Mouse (Mus musculus): Measurements from ENCODE around the gene Chn2.
A peak's percentile ranks its signal among the peaks of the same experiment; 100 is the strongest.

Chn2 gene

GRCm38 (mm10) chr6:54202311-54203020 lies 163.1 kb downstream of the Chn2 start:
- DNase-seq = no peak

- DNase-seq = no peak
These were observed 164.0 kb downstream of the Chn2 start for GRCm38 (mm10) chr6:54203316-54203715.

GRCm38 (mm10) chr6:54203926-54204325 lies 164.6 kb downstream of the Chn2 start:
- no peak for DNase-seq

DNA sequence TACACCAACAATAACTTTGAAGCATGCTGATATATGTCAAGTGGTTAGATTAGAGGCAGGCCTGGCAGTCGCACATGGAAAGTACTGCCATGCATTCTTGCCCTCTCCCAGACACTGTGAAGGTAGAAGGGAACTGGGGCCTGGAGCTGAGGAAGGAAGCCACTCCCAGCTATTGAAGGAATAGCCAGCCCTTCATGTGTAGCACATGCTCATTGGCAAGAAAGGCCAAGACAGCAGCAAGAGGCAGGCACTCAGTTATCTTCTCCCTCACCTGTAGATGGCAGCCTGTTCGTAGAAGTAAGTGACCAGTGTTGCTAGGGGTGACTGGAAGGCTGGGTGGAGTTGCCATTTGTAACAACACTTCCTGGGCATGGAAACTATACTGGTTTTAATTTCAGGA lies 165.6 kb downstream of the Chn2 start:
- DNase-seq = no peak

- DNase-seq = no peak
These were observed 166.1 kb downstream of the Chn2 start for GRCm38 (mm10) chr6:54205471-54205870.

GRCm38 (mm10) chr6:54206221-54206738 lies 166.9 kb downstream of the Chn2 start:
- DNase-seq = no peak

GRCm38 (mm10) chr6:54208786-54209185 lies 169.4 kb downstream of the Chn2 start:
- no peak for DNase-seq

DNA sequence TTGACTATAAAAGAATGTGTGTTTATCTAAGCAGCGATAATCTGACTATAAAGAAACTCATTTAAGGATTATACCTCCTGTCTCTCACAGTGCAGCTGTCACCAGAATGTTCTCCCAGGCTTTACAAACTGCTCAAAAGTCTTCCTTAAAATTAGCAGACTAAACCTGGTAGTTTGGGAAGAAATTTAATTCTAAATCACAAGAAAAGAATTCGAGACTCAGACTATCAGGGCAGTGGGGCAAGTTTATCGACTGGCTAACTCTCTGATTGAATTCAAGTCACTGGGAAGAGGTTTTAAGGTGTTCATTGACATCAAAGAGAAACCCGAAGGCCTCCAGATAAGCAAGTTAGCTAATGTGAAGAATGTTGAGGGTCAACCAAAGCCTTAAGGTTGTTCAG lies 171.6 kb downstream of the Chn2 start:
- no peak for DNase-seq

GRCm38 (mm10) chr6:54211939-54212338 lies 172.6 kb downstream of the Chn2 start:
- DNase-seq = no peak

DNA sequence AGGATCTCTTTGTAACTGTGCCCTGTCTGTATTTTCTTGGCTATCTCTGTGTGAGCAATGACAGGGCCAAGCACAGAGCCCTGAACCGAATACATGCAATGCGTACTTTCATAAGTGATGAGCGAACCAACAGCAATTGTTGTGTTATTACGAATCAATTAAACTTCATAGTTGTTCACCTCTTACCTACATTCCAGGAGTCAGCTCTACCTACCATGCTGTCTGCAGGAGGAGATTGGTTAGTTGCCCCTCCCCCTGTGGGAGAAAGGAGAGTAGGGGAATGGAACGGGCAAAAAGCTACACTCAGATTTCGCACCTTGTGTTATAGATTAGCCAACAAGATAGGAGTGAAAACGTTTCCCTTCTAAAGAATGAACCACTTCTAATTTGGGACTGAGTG lies 174.4 kb downstream of the Chn2 start:
- DNase-seq = no peak

- DNase-seq = no peak
These were observed 176.3 kb downstream of the Chn2 start for GRCm38 (mm10) chr6:54215636-54216035.

DNA sequence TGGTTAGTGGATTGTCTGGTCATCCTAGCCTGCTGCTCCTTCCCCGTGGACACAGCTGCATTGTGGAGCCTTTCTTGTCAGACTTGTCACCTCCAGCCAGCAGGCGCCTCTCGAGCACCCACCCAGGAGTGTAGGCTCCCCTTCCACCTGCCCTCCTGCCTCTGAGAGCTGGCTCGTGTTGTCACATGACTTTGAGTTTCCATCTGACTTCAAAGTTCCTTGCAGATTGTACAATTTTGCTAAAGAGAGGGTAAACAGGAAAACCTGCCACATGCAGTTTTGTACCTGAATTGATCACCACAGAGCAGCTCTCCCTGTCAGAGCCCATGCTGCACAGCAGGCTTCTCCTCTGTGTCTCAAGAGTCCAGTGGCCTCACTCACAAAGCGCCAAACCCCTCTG lies 177.2 kb downstream of the Chn2 start:
- DNase-seq = no peak

DNA sequence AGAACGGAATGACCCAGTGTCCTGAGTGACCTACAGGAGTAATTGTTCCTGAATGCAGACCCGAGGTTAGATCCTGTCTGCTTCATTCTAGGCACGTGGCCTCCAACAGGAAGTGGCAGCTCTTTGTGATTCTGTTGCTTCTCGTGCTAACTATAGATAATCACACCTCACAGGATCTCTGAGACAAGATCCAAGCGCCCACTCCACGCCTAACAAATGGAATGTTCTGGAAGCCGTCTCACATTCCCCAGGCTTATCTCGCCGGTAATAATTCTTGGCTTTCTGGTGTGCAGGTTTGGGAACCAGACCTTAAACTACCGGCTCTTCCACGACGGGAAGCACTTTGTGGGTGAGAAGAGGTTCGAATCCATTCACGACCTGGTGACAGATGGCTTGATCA lies 180.8 kb downstream of the Chn2 start:
- no peak for DNase-seq

GRCm38 (mm10) chr6:54223529-54223928 lies 184.2 kb downstream of the Chn2 start:
- no peak for DNase-seq

DNA sequence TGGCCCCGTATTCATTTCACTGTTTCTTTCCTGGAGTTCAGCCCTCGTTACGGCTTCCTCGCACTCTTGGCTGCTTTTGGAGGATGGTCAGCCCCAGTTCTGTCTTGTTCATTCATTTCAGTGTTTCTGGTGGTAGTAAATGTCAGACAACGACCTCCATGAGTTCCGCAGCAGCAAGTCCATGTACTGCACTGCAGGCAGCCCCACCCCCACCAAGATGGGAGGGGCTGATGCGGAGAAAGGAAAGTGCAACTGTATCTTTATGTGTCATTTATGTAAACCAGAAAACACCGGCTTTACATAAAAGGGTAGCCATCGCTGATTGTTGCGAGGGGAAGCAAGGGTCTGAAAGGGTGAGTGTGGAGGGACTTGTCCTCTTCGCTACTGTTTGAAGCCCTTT lies 185.0 kb downstream of the Chn2 start:
- no peak for DNase-seq

GRCm38 (mm10) chr6:54225327-54225726 lies 186.0 kb downstream of the Chn2 start:
- DNase-seq = no peak

DNA sequence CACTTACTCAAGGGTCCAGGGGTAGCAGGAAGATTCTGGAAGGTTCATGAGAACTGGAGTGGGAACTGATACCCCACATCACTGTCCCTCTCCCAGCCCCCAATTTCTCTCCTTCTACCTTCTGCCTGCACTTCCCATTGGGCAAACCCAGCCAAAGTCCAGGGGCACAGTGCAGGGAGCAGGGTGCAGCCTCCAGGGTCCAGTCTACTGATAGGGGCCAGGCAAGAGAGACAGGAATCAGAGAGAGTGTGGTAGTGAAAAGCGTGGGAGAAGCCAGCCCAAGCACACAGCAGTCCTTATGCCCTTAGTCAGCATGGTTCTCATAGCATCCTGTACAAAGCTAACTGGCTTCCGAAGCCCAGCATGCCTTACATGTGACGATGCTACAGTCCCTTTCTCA lies 187.7 kb downstream of the Chn2 start:
- DNase-seq = no peak

DNA sequence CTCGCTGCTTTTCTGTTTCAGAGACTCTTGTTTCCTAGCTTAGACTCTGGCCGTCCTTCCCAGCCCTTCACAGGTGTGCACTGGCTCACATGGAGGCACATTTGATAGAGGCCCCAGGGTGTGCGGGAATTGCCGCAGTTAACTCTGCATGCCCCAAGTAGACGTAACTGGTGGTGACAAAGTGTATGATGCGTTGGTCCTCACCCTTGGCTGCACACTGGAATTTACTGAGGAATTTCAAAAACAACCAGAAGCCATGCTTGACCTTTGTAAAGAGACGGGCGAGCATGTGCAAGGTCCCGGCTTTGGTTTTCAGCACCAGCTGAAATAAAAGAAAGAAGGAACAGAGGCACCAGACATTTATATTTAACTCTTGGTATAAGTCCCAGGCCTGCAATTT lies 189.1 kb downstream of the Chn2 start:
- no peak for DNase-seq

GRCm38 (mm10) chr6:54228874-54229273 lies 189.5 kb downstream of the Chn2 start:
- peak; percentile 48 for DNase-seq

DNA sequence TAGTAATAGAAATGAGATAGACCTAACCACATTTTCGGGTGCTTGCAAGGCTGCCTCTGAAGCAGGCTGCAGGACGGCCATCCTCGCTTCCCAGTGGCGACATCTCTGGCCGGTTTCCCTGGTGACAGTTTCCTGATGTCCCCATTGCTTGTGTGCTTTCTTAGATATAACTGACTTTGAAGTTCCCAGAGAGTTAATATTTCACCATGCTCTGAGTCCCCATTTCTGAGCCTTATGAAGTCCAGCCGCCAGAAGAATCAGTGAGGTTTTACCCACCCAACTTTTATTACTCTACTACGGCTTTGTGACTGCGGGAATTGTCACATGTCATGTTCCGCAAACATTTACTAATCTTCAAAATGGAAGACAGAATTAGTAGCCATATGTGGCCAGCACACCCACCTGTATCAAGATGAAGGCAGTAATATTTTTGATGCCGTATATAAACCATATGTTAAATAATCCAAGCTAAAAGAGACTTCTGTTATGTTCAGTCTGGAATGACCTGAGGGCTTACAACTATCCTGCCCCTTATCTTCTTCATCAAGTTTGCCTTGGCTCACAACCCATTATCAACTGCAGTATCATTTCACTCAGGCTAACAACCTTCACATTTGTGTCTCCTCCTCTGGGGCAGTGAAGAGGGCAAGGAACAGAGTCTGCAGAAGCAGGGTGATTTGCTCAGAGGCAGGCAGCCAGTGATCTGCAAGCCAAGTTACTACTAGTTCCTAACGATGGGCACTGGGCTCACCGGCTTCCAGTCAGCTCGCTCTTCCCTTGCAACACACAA lies 192.6 kb downstream of the Chn2 start:
- no peak for DNase-seq

DNA sequence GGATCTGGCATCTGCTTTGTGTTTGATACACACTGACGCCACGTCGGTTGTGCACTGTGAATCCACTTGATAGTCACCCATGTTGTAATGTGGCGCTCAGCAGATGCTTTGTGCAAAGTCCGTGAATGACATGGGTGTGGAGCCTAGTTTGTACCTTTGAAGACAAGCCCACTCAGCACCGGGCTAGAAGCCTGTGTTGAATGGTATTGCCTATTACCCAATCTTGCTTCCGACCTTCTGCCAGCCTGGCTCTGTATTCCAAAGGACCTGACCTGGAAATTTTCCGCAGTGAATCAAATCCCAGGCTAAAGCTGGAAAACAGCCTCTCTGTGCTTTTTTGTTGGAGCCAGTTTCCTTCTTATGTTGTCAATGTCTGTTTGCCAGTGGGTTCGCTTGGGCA lies 197.1 kb downstream of the Chn2 start:
- no peak for DNase-seq

DNA sequence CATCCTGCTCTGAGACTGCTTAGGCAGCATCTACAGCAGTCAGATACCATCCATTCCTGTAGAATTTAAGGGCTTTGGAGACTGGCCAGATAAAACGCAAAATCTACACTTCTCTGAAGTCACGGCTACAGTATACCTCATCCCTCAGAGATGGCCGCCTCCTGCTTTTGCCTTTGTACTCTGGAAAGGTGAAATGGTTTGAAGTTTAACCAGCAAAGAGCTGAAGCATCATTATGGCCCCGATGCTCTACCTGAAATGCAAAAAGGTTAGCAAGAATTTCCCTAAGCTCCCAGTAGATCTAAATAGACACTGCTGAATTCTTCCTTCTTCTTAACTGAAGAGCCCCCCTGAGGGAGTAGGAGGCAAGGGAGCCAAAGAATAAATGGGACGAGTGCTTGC lies 202.4 kb downstream of the Chn2 start:
- no peak for DNase-seq

DNA sequence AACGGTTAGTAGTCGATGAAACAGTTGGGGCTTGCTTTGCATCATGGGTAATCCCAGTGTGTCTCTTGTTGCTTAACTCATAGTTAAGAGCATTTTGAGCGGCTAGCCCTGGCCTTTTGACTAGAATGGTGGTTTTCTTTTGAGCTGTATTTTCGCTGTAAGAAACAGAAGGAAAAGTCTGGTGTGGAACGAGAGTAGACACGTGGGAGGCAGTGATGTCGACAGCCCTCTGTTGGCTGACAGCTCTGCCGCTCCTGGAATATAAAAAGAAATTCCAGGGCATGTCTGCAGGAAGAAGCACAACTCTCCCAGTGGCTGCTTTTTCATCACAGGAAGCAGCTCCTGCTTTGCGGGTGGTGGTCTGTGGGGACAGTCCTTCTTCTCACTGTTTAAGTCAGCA lies 202.9 kb downstream of the Chn2 start:
- peak; percentile 79 for DNase-seq

All from right cerebral cortex, adult 18-20 months (tissue).